In the genomic region with DNA sequence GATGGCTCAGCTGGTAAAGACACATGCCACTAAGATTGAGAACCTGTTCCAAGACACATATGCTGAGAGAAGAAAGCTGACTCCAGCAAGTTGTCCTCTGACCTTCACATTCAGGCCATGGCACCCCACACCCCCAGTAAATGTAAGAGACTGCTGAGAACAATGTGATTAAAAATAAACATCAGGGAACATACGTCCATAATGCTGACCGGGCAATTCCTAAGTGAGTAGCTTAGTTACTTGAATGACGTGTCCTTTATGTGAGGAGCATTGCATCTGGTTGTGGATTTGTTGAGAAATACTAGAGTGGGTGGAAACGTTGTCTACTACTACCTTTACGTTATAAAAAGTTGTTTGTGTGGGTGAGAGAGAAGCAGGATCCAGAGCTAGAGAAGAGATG, we compare ENCODE assay signal across 3 mouse cellular contexts.
A peak's percentile ranks its signal among the peaks of the same experiment; 100 is the strongest.
TF ChIP-seq lines count a peak whose summit lies in the region.

No protein-coding gene starts in this region.

TF ChIP-seq in CH12.LX, 34 proteins besides CTCF, POLR2A, EP300 and RAD21:
- TF ChIP-seq SIN3A (IDR thresholded peaks at IDR 0.05; ENCODE audit: low read length) (no peak), JUN (IDR thresholded peaks at IDR 0.05; ENCODE audit: insufficient read depth, low read depth, low read length) (no peak), MAFK (IDR thresholded peaks at IDR 0.05; ENCODE audit: insufficient replicate concordance, low read length) (peak; percentile 71)

TF ChIP-seq in ES-E14, 5 proteins besides CTCF, POLR2A, EP300 and RAD21:
- peak; percentile 76 for TF ChIP-seq MAFK (IDR thresholded peaks at IDR 0.05; ENCODE audit: insufficient read depth, low read depth, low read length)
- TF ChIP-seq HCFC1 (IDR thresholded peaks at IDR 0.05; ENCODE audit: borderline replicate concordance, insufficient read depth, low read length) = no peak
- TF ChIP-seq ZC3H11A (IDR thresholded peaks at IDR 0.05; ENCODE audit: borderline replicate concordance, low read depth, low read length) = no peak
- TF ChIP-seq CHD2 (IDR thresholded peaks at IDR 0.05; ENCODE audit: low read depth, low read length) = no peak

TF ChIP-seq in MEL, 35 proteins besides CTCF, POLR2A, EP300 and RAD21:
- TF ChIP-seq POLR2AphosphoS5 (IDR thresholded peaks at IDR 0.05; ENCODE audit: borderline replicate concordance, low read depth, low read length) = no peak
- peak; percentile 31; the same call in 1 of the 2 replicates for TF ChIP-seq MAFK (IDR thresholded peaks at IDR 0.05; ENCODE audit: borderline replicate concordance, low read depth, low read length)
